Mouse (Mus musculus) midbrain, embryonic 16.5 days (tissue): Measurements from ENCODE around the gene Lsm2. TPM values are rescaled to one million over a fixed set of nuclear protein-coding genes. Genes with fewer than 3 reads are reported as not detected.

Experiments
- ATAC-seq: fragments of 200-750 bp; cut with Nextera tagmentation; 2 replicates; pipeline ENCODE4 v1.8.0; 2017; ENCODE audit warnings: moderate TSS enrichment
- H3K27ac ChIP-seq: fragments of 300-500 bp; sonication (generic); 2 replicates; pipeline ENCODE4 v1.5.1; 2014; ENCODE audit warnings: mild to moderate bottlenecking, low read length, mixed read lengths
- H3K27me3 ChIP-seq: fragments of 300-500 bp; sonication (generic); 2 replicates; pipeline ENCODE4 v1.6.1; 2014; ENCODE audit warnings: low read depth, low read length, mixed read lengths; ENCODE audit not compliant: control insufficient read depth, insufficient read depth
- H3K36me3 ChIP-seq: fragments of 300-500 bp; sonication (generic); 2 replicates; pipeline ENCODE4 v1.6.1; 2014; ENCODE audit warnings: mild to moderate bottlenecking, low read length, moderate library complexity, mixed read lengths; ENCODE audit not compliant: control insufficient read depth, insufficient read depth
- H3K4me1 ChIP-seq: fragments of 300-500 bp; sonication (generic); 2 replicates; pipeline ENCODE4 v1.6.1; 2014; ENCODE audit warnings: mild to moderate bottlenecking, low read length, mixed read lengths; ENCODE audit not compliant: control insufficient read depth, insufficient read depth
- H3K4me2 ChIP-seq: fragments of 300-500 bp; sonication (generic); 2 replicates; pipeline ENCODE4 v1.6.1; 2014; ENCODE audit warnings: mild to moderate bottlenecking, low read length, mixed read lengths
- H3K4me3 ChIP-seq: fragments of 300-500 bp; sonication (generic); 2 replicates; pipeline ENCODE4 v1.5.1; 2014; ENCODE audit warnings: low read depth, mild to moderate bottlenecking, low read length, moderate library complexity, mixed read lengths
- H3K9ac ChIP-seq: fragments of 300-500 bp; sonication (generic); 2 replicates; pipeline ENCODE4 v1.6.1; 2014; ENCODE audit warnings: low read depth, low read length, mixed read lengths
- H3K9me3 ChIP-seq: fragments of 300-500 bp; sonication (generic); replicated peaks from 2 replicates; pipeline ENCODE4 v1.6.1; 2014; ENCODE audit warnings: mild to moderate bottlenecking, low read length, mixed read lengths; ENCODE audit not compliant: control insufficient read depth, poor library complexity, severe bottlenecking
- WGBS: fragments of 180-500 bp; shearing (Covaris S2); extraction: QIAGEN DNeasy Blood & Tissue Kit; methylation state at CpG from one replicate; pipeline ENCODE4 v1.1.7; 2014; 5-methylcytosine and 5-hydroxymethylcytosine counted together
- polyA plus RNA-seq: library from polyadenylated mRNA; unstranded; fragments of >200 nt; fragmentation: Nextera tagmentation; extraction: Ambion mirVana; gene quantifications from 2 replicates; pipeline ENCODE4 v1.2.1, GENCODE M21; 2015

Lsm2 gene
- polyA plus RNA-seq: 97.2 and 107 TPM in 2 replicates

GRCm38 (mm10) chr17:34981690-34982180, at the start of gene Lsm2:
Gene Lsm2, plus strand, starts transcription at chr17:34981862.
- Histone ChIP-seq H3K9ac (peak within 1 kb of the TSS; percentile 91), H3K27ac (peak within 1 kb of the TSS; percentile 96), H3K36me3 (peaks cover 7% of the 10 kb centered on the region), H3K4me2 (peak within 1 kb of the TSS; percentile 92), H3K4me1 (peaks cover 20% of the 10 kb centered on the region), H3K9me3 (no peaks in the 10 kb centered on the region), H3K27me3 (no peaks in the 10 kb centered on the region), H3K4me3 (peak within 1 kb of the TSS; percentile 70)
- ATAC-seq: peak; percentile 96
- WGBS: under 1% methylated on average over 57 of the region's 58 CpGs

- peaks cover 7% of the 10 kb centered on the region for H3K4me1 ChIP-seq
- ATAC-seq: no peak
- no peaks in the 10 kb centered on the region for H3K27me3 ChIP-seq
- peak overlapping the region; percentile 95 for H3K4me2 ChIP-seq
- no peaks in the 10 kb centered on the region for H3K9me3 ChIP-seq
- no peak overlapping the region; the same call in 1 of the 2 replicates for H3K27ac ChIP-seq
- 89% methylated on average over 8 of the region's 8 CpGs for WGBS
- H3K9ac ChIP-seq: peak overlapping the region; percentile 79
- peaks cover 9% of the 10 kb centered on the region; the same call in 1 of the 2 replicates for H3K36me3 ChIP-seq
- peak overlapping the region; percentile 81 for H3K4me3 ChIP-seq
Observed at GRCm38 (mm10) chr17:34932287-34932686, 49.4 kb upstream of the Lsm2 start.

DNA sequence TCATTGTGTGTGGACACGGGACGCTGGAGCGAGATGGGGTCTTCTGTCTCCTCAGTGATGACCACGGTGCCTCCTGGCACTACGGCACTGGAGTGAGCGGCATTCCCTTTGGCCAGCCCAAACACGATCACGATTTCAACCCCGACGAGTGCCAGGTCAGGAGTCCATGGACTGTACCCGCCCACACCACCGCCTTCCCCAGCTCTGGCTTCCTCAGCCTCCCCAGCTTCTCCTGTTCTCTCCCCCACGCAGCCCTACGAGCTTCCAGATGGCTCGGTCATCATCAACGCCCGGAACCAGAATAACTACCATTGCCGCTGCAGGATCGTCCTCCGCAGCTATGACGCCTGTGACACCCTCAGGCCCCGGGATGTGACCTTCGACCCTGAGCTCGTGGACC, 47.6 kb upstream of the Lsm2 start:
- Histone ChIP-seq H3K4me2 (no peak overlapping the region), H3K36me3 (peaks cover 9% of the 10 kb centered on the region; the same call in 1 of the 2 replicates), H3K27me3 (no peaks in the 10 kb centered on the region), H3K9me3 (no peaks in the 10 kb centered on the region), H3K4me1 (peaks cover 7% of the 10 kb centered on the region), H3K9ac (no peak overlapping the region), H3K27ac (no peak overlapping the region), H3K4me3 (no peak overlapping the region)
- WGBS: 70% methylated on average over 24 of the region's 24 CpGs
- ATAC-seq: no peak

DNA sequence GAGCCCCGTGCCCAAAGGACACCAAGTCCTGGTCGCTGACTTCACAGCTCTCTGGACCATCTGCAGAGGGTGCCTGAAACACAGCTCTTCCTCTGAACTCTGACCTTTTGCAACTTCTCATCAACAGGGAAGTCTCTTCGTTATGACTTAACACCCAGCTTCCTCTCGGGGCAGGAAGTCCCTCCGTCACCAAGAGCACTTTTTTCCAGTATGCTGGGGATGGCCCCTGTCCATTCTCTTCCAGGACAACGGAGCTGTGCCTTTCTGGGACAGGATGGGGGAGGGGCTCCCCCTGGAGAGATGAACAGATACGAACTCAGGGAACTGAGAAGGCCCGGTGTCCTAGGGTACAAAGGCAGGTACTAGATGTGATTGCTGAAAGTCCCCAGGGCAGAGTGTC, 46.8 kb upstream of the Lsm2 start:
- Histone ChIP-seq H3K36me3 (peaks cover 9% of the 10 kb centered on the region; the same call in 1 of the 2 replicates), H3K9me3 (no peaks in the 10 kb centered on the region), H3K27me3 (no peaks in the 10 kb centered on the region), H3K9ac (no peak overlapping the region), H3K4me1 (peaks cover 7% of the 10 kb centered on the region), H3K4me3 (no peak overlapping the region), H3K4me2 (no peak overlapping the region), H3K27ac (no peak overlapping the region)
- WGBS: 58% methylated on average over 8 of the region's 8 CpGs
- ATAC-seq: no peak

- WGBS: 89% methylated on average over 6 of the region's 6 CpGs
Observed at GRCm38 (mm10) chr17:34937960-34938505, 43.6 kb upstream of the Lsm2 start.

DNA sequence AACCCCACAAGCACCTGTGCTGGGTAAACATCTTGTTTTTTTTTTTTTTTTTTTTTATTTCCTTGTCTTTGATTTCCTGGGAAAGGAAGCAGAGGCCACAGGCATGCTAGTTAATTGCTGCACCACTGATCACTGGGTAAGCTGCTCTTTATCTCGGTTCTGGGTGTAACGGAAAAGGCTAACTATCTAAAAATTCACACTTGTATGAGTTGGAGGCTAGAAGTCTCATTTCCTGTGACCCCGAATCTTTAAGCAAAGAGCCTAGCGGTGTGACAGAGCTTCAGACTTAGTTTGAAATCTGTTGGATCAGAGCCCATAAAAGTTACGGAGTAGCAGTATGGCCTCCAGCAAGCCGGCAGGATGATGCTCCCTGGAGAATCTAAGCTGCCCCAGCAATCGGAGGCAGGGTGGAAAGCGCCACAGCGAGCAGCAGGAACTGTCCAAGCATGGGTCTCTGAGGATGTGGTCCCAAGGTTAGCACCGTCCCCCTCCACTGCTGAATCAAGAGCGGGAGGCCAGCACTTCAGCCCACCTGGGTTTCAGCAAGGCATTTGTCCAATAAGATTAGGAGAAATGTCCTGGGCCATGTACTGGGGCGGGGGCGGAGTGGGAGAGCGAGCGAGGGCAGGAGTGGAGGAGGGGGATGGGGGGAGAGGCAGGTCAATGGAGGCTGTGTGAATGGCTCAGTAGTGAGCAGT, 40.2 kb upstream of the Lsm2 start:
- Histone ChIP-seq H3K9me3 (no peaks in the 10 kb centered on the region), H3K36me3 (no peaks in the 10 kb centered on the region), H3K4me2 (peak overlapping the region; percentile 29), H3K4me3 (peak overlapping the region; percentile 13), H3K4me1 (0 out of 2 replicates have a peak, but pooled peaks cover 2% of the 10 kb centered on the region), H3K27ac (no peak overlapping the region), H3K9ac (peak overlapping the region; percentile 38; the same call in 1 of the 2 replicates), H3K27me3 (no peaks in the 10 kb centered on the region)
- 6% methylated on average over 15 of the region's 15 CpGs for WGBS
- ATAC-seq: no peak

More at GRCm38 (mm10) chr17:34937960-34938505, 43.6 kb upstream of the Lsm2 start:
- H3K9me3 ChIP-seq: no peaks in the 10 kb centered on the region
- H3K9ac ChIP-seq: no peak overlapping the region
- H3K4me1 ChIP-seq: 0 out of 2 replicates have a peak, but pooled peaks cover 2% of the 10 kb centered on the region
- no peak overlapping the region for H3K27ac ChIP-seq
- H3K36me3 ChIP-seq: peaks cover 9% of the 10 kb centered on the region; the same call in 1 of the 2 replicates
- no peak for ATAC-seq
- no peak overlapping the region for H3K4me2 ChIP-seq
- no peaks in the 10 kb centered on the region for H3K27me3 ChIP-seq
- H3K4me3 ChIP-seq: no peak overlapping the region

- Histone ChIP-seq H3K4me1 (0 out of 2 replicates have a peak, but pooled peaks cover 2% of the 10 kb centered on the region), H3K36me3 (no peaks in the 10 kb centered on the region), H3K9ac (no peak overlapping the region), H3K4me3 (no peak overlapping the region), H3K27me3 (no peaks in the 10 kb centered on the region), H3K4me2 (no peak overlapping the region), H3K9me3 (no peaks in the 10 kb centered on the region), H3K27ac (no peak overlapping the region)
- 86% methylated on average over 4 of the region's 4 CpGs for WGBS
- ATAC-seq: no peak
Observed at GRCm38 (mm10) chr17:34943128-34943815, 38.4 kb upstream of the Lsm2 start.

- H3K27me3 ChIP-seq: no peaks in the 10 kb centered on the region
- 0 out of 2 replicates have a peak, but pooled peaks cover 2% of the 10 kb centered on the region for H3K4me1 ChIP-seq
- H3K4me3 ChIP-seq: no peak overlapping the region
- peaks cover under 1% of the 10 kb centered on the region; the same call in 1 of the 2 replicates for H3K36me3 ChIP-seq
- H3K9me3 ChIP-seq: no peaks in the 10 kb centered on the region
- ATAC-seq: no peak
- H3K4me2 ChIP-seq: no peak overlapping the region
- H3K9ac ChIP-seq: no peak overlapping the region
- H3K27ac ChIP-seq: no peak overlapping the region
Observed at GRCm38 (mm10) chr17:34944362-34944761, 37.3 kb upstream of the Lsm2 start.
